In the genomic region with DNA sequence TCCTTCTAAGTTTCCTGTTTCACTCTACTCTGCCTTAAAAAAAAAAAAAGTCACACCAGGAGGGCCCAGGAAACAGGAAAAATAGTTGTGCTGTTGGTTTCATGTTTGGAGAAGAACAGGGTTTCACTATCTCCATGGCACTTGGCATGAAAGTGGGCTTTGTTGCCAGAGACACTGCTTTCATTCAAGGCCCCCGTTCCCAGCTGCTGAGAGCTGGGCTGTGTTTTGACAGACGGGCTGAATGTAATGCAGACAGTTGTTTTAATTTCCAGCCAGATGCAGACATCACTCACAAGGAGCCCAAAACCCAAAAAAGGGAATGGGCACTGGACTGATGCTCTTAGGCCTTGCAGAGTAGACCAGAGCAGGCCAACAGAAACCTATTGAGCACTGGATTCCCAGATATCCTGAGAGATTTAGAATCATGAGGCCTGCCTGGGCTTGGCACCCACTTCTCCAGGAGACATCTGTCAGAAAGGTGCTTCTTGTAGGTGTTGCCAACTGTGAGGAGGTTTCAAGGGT, we compare ENCODE assay signal across 12 mouse cellular contexts.
DNase-seq lines count a peak whose midpoint lies in the region; ATAC-seq lines count a peak whose summit lies in the region.
"Had no signal": no experiment of that assay in that cellular context is flagged by ENCODE, and none has a peak within 500 bp of the region (broad histone marks: within the 10 kb centered on the region; RNA-seq: fewer than 3 reads in every experiment).

No protein-coding gene starts in this region.

- H3K27me3 ChIP-seq in heart, embryonic 15.5 days = no peaks in the 10 kb centered on the region
- H3K27me3 ChIP-seq in heart, embryonic 11.5 days (ENCODE audit: control insufficient read depth, insufficient read depth, low read length) = no peaks in the 10 kb centered on the region
- no peaks in the 10 kb centered on the region for H3K27me3 ChIP-seq in kidney, embryonic 14.5 days (ENCODE audit: control insufficient read depth, insufficient read depth, low read length)
- H3K27me3 ChIP-seq: CH12.LX; liver, embryonic 12.5 days had no signal

- no peak for ATAC-seq in heart, embryonic 15.5 days (replicated peaks; ENCODE audit: insufficient number of reproducible peaks, insufficient read depth, low FRiP score, low read depth)
- no peak for ATAC-seq in heart, embryonic 11.5 days (replicated peaks; ENCODE audit: insufficient number of reproducible peaks, low FRiP score, low TSS enrichment)
- no peak for ATAC-seq in kidney, embryonic 14.5 days (ENCODE audit: low FRiP score, low TSS enrichment)
- ATAC-seq in cerebellum, adult (ENCODE audit: insufficient number of reproducible peaks, low FRiP score, low TSS enrichment) = no peak
- ATAC-seq: liver, embryonic 12.5 days had no signal

- DNase-seq in right cerebral cortex, postnatal 10 days (ENCODE audit: low spot score in 2 of 2) = peak; percentile 53 to 63
- no peak for DNase-seq in right cerebral cortex, postnatal 14 days
- peak; percentile 31 to 46 for DNase-seq in layer of hippocampus, adult 8-10 months (ENCODE audit: low spot score in 2 of 2)
- no peak for DNase-seq in spleen, postnatal 36 days (ENCODE audit: low spot score in 2 of 2)
- DNase-seq: heart, adult 18-20 months; thymus, postnatal 14 days had no signal

- H3K9me3 ChIP-seq in heart, embryonic 15.5 days (replicated peaks) = no peaks in the 10 kb centered on the region
- no peaks in the 10 kb centered on the region for H3K9me3 ChIP-seq in heart, embryonic 11.5 days (replicated peaks; ENCODE audit: control insufficient read depth, low read length)
- H3K9me3 ChIP-seq in kidney, embryonic 14.5 days (ENCODE audit: control insufficient read depth, low read length) = no peaks in the 10 kb centered on the region
- H3K9me3 ChIP-seq: liver, embryonic 12.5 days had no signal

- peak overlapping the region; percentile 20; the same call in 1 of the 2 replicates for H3K27ac ChIP-seq in heart, embryonic 15.5 days
- H3K27ac ChIP-seq in heart, embryonic 11.5 days (ENCODE audit: low read depth, low read length) = no peak overlapping the region
- no peak overlapping the region for H3K27ac ChIP-seq in kidney, embryonic 14.5 days (ENCODE audit: low read depth, low read length)
- H3K27ac ChIP-seq: liver, embryonic 12.5 days had no signal

- no peaks in the 10 kb centered on the region for H3K36me3 ChIP-seq in heart, embryonic 15.5 days
- H3K36me3 ChIP-seq in heart, embryonic 11.5 days (ENCODE audit: control insufficient read depth, insufficient read depth, low read length) = no peaks in the 10 kb centered on the region
- H3K36me3 ChIP-seq in kidney, embryonic 14.5 days (ENCODE audit: control insufficient read depth, insufficient read depth, low read length) = no peaks in the 10 kb centered on the region
- H3K36me3 ChIP-seq: liver, embryonic 12.5 days had no signal

- H3K9ac ChIP-seq in heart, embryonic 15.5 days = no peak overlapping the region
- H3K9ac ChIP-seq in heart, embryonic 11.5 days (ENCODE audit: low read depth, low read length) = no peak overlapping the region
- no peak overlapping the region for H3K9ac ChIP-seq in kidney, embryonic 14.5 days (ENCODE audit: low read depth, low read length)
- H3K9ac ChIP-seq: liver, embryonic 12.5 days had no signal

- H3K4me3 ChIP-seq in heart, embryonic 15.5 days = no peak overlapping the region
- H3K4me3 ChIP-seq in heart, embryonic 11.5 days (ENCODE audit: low read depth, low read length) = no peak overlapping the region
- H3K4me3 ChIP-seq in kidney, embryonic 14.5 days (ENCODE audit: low read length) = no peak overlapping the region
- H3K4me3 ChIP-seq: liver, embryonic 12.5 days had no signal

- H3K4me1 ChIP-seq in heart, embryonic 15.5 days (replicated peaks) = peaks cover 41% of the 10 kb centered on the region
- H3K4me1 ChIP-seq in heart, embryonic 11.5 days (ENCODE audit: control insufficient read depth, insufficient read depth, low read length) = peaks cover 10% of the 10 kb centered on the region
- no peaks in the 10 kb centered on the region for H3K4me1 ChIP-seq in kidney, embryonic 14.5 days (ENCODE audit: control insufficient read depth, insufficient read depth, low read length)

- no peak overlapping the region for H3K4me2 ChIP-seq in heart, embryonic 15.5 days
- no peak overlapping the region for H3K4me2 ChIP-seq in heart, embryonic 11.5 days
- H3K4me2 ChIP-seq in kidney, embryonic 14.5 days (replicated peaks; ENCODE audit: low read depth, low read length) = no peak overlapping the region
- H3K4me2 ChIP-seq: liver, embryonic 12.5 days had no signal

- 18% methylated on average over 2 of the region's 2 CpGs for WGBS in heart, embryonic 15.5 days
- WGBS in heart, embryonic 11.5 days (ENCODE audit: insufficient replicate concordance) = 28% methylated on average over 2 of the region's 2 CpGs
- 42% methylated on average over 2 of the region's 2 CpGs for WGBS in kidney, embryonic 14.5 days

Comparison
In these comparisons a context has a peak if more than half of its experiments do, and no peak if none do; other contexts are left out.
1. DNase-seq: peak in right cerebral cortex, postnatal 10 days (2 of 2) and layer of hippocampus, adult 8-10 months (2 of 2); none in right cerebral cortex, postnatal 14 days (single experiment) and spleen, postnatal 36 days (0 of 2).